In the genomic region with DNA sequence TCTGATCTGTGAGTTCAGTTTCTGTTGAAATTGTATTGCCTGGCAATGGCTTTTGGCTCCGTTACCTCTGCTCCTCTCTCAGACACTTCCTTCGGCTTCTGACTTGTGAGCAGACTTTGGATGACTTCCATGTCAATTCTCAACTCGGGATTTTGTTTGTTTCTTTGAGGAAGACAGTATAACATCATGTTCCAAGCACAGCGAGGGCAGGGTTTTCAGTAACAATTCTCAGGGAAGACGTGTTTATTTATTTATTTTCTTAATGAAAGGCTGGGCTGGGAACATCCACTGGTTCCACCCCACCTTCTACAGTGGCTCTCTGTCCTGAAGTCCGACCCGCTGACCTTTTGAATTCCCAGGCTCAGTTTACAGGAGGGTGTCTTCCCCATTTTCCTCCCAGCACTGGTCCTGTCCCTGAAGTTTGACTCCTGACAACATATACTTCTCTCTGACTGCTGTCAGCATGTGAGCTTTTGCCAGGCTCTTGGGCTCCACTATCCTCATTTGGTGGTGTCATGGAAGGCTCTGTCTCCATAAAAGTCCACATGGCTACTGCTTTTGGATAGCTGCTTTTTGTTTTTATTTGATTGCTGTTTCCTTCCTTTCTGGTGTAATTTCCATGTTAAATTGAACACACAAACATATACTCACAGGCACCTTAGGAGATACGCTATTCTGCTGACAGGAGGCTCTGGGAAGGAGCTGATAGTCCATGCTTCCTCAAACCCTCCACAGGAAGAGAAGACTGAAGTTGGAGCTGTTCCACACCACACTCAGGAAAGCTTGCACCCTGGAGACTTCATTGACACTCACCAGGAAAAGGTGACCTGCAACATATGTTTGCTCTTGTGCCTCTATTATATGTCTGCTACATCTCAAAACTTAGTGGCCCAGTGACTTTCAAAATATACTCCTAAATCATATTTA, we compare ENCODE assay signal across 14 mouse cellular contexts.
DNase-seq lines count a peak whose midpoint lies in the region; ATAC-seq and TF ChIP-seq lines count a peak whose summit lies in the region.
"Had no signal": no experiment of that assay in that cellular context is flagged by ENCODE, and none has a peak within 500 bp of the region (broad histone marks: within the 10 kb centered on the region; RNA-seq: fewer than 3 reads in every experiment).

No protein-coding gene starts in this region.

- DNase-seq in gastrocnemius, adult 2 months, result peak; percentile 17
- DNase-seq in gastrocnemius, postnatal 10 days, result no peak
- peak; percentile 21 for DNase-seq in brain, embryonic 14.5 days (ENCODE audit: low read depth)
- DNase-seq in lung, adult 2 months, result peak; percentile 12
- no peak for DNase-seq in urinary bladder, postnatal 14 days (ENCODE audit: low spot score)
- DNase-seq in embryo, embryonic 11 days, result no peak
- DNase-seq: cerebellum, postnatal 25 days; layer of hippocampus, postnatal 36 days; thymus, postnatal 25 days had no signal

- no peak for TF ChIP-seq POLR2A in brain, embryonic 14.5 days (IDR thresholded peaks at IDR 0.05; ENCODE audit: borderline replicate concordance, extremely low read depth, insufficient read depth, insufficient read length, poor library complexity, severe bottlenecking)
- TF ChIP-seq POLR2A in lung, adult 2 months (IDR thresholded peaks at IDR 0.05; ENCODE audit: borderline replicate concordance, extremely low read depth, low read depth, low read length), result no peak

- WGBS in heart, embryonic 13.5 days, result 46% methylated on average over 8 of the region's 8 CpGs
- WGBS in lung, adult 2 months, result 29% methylated on average over 8 of the region's 8 CpGs

- peaks cover 4% of the 10 kb centered on the region; the same call in 1 of the 2 replicates for H3K9me3 ChIP-seq in heart, embryonic 13.5 days
- H3K9me3 ChIP-seq: limb, embryonic 13.5 days had no signal

- no peak overlapping the region for H3K4me3 ChIP-seq in gastrocnemius, adult 2 months
- H3K4me3 ChIP-seq in heart, embryonic 13.5 days, result no peak overlapping the region
- H3K4me3 ChIP-seq in lung, adult 2 months (replicated peaks; ENCODE audit: extremely low read depth, low read depth, low read length), result no peak overlapping the region
- H3K4me3 ChIP-seq: erythroblast, embryonic 14.5 days; limb, embryonic 13.5 days; myocyte had no signal

- intact Hi-C loops in gastrocnemius, adult 2 months (cut with DNase I), result no loop called here

- no peaks in the 10 kb centered on the region for H3K27me3 ChIP-seq in heart, embryonic 13.5 days (replicated peaks)
- H3K27me3 ChIP-seq: limb, embryonic 13.5 days; Patski had no signal

- no peak overlapping the region for H3K4me2 ChIP-seq in heart, embryonic 13.5 days
- H3K4me2 ChIP-seq: limb, embryonic 13.5 days had no signal

- H3K27ac ChIP-seq in gastrocnemius, adult 2 months, result peak overlapping the region; percentile 71
- H3K27ac ChIP-seq in heart, embryonic 13.5 days (replicated peaks), result peak overlapping the region; percentile 39; the same call in 1 of the 2 replicates
- H3K27ac ChIP-seq: limb, embryonic 13.5 days had no signal

- no peak overlapping the region for H3K9ac ChIP-seq in heart, embryonic 13.5 days
- H3K9ac ChIP-seq: limb, embryonic 13.5 days had no signal

- no peaks in the 10 kb centered on the region for H3K36me3 ChIP-seq in heart, embryonic 13.5 days
- H3K36me3 ChIP-seq: limb, embryonic 13.5 days had no signal

- TF ChIP-seq CTCF in gastrocnemius, adult 2 months (IDR thresholded peaks at IDR 0.05), result no peak
- no peak for TF ChIP-seq CTCF in brain, embryonic 14.5 days (IDR thresholded peaks at IDR 0.05; ENCODE audit: borderline replicate concordance, extremely low read depth, insufficient read depth, insufficient read length)
- TF ChIP-seq CTCF in lung, adult 2 months (IDR thresholded peaks at IDR 0.05; ENCODE audit: insufficient read depth, low read length), result no peak

- no peak for ATAC-seq in heart, embryonic 13.5 days (ENCODE audit: extremely low read depth, insufficient number of reproducible peaks, low FRiP score, low TSS enrichment)
- ATAC-seq: Patski had no signal

- H3K4me1 ChIP-seq in heart, embryonic 13.5 days, result peaks cover 9% of the 10 kb centered on the region
- peaks cover 8% of the 10 kb centered on the region; the same call in 1 of the 2 replicates for H3K4me1 ChIP-seq in lung, adult 2 months (ENCODE audit: control insufficient read depth, insufficient read depth, low read length)
- H3K4me1 ChIP-seq: limb, embryonic 13.5 days had no signal

Comparison
In these comparisons a context has a peak if more than half of its experiments do, and no peak if none do; other contexts are left out.
1. DNase-seq: peak in gastrocnemius, adult 2 months (single experiment), brain, embryonic 14.5 days (single experiment) and lung, adult 2 months (single experiment); none in gastrocnemius, postnatal 10 days (single experiment), urinary bladder, postnatal 14 days (single experiment) and embryo, embryonic 11 days (single experiment).